Mouse (Mus musculus): Measurements from ENCODE around the gene Crlf1. TPM values are rescaled to one million over a fixed set of nuclear protein-coding genes. Genes with fewer than 3 reads are reported as not detected.
"Not testable (repeated sequence)": the region's sequence is repeated elsewhere in the genome, so short reads cannot be mapped to it uniquely, and the experiment has no call there.

Crlf1 gene
- total RNA-seq, 2 experiments from 2014 or later, result 3.7 to 4.7 TPM

DNA sequence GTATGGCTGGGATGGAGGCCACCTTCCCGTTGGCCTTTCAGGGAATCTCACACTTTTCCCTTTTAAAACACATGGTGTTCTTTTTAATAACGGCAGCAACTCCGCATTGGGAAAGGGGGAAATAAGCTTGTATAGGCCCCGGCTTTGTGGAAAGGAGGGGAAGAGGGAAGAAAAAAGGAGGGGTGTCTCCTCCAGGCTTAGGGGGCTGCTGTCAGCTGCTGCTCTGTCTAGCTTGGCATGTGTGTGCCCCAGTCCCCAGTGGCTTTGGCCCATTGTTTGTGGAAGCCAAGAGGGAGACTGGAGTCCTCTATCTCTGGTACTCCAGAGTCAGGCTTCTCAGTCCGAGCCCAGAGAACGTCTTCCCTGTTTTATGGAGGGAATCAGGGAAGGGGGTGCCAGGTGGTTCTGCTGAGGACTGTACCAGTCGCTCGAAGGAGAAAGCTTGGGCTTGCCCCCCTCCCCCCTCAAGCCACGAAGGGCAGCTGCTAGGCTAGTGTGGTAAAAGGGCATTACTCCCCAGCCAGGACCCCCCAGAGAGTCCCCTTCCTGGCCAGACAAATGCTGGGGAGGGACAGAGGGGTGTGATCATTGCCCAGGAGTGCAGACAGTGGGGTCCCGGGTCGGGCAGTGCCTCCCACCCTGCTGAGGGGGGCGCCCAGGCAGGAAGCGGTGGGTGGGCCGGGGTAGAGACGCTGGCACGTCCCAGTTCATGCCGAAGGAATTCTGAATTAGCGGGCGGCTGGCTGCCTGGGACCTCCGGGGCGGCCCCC is 2.2 kb downstream of the Crlf1 start:
- DNase-seq (ENCODE audit: low spot score in 2 of 2), result no peak

DNA sequence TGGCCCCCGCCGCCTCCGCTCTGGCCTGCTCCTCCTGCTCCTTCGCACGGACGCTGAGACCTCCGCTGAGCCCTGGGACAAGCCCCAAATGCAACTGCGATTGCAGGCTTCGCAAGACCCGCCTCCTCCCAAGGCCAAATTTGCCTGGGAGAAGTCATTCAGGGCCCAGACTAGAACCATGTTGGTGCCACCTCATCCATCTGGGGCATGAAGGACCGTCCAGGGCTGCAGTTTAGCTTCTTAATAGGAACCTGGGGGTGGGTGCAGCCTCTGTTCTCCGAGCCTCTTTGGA is 2.8 kb downstream of the Crlf1 start:
- no peak for DNase-seq (ENCODE audit: low spot score in 2 of 2)

DNA sequence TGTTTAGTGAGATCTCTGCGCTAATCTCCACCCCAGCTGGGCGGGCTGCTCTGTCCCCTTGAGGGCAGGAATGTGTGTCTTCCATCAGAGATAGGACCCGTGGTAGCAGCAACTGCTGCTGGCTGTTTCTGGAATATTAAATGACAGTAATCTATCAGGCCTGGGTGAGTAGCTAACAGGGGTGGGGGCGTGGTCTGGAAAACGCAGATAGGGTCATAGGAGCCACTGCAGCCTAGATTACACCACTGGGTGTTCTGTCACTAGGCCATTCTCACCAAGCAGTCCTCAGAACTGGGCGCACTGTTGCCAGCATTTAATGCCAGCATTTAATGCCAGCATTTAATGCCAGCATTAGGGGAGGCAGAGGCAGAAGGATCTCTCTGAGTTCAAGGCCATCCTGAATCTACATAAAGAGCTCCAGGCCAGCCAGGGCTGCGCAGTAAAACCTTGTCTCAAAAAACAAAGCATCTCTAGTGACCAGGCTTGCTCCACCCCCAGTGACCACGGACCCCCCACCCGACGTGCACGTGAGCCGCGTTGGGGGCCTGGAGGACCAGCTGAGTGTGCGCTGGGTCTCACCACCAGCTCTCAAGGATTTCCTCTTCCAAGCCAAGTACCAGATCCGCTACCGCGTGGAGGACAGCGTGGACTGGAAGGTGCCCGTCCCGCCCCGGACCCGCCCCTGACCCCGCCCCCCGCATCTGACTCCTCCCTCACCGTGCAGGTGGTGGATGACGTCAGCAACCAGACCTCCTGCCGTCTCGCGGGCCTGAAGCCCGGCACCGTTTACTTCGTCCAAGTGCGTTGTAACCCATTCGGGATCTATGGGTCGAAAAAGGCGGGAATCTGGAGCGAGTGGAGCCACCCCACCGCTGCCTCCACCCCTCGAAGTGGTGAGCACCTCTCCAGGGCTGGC is 7.7 kb downstream of the Crlf1 start:
- DNase-seq (ENCODE audit: low spot score in 2 of 2), result no peak

DNA sequence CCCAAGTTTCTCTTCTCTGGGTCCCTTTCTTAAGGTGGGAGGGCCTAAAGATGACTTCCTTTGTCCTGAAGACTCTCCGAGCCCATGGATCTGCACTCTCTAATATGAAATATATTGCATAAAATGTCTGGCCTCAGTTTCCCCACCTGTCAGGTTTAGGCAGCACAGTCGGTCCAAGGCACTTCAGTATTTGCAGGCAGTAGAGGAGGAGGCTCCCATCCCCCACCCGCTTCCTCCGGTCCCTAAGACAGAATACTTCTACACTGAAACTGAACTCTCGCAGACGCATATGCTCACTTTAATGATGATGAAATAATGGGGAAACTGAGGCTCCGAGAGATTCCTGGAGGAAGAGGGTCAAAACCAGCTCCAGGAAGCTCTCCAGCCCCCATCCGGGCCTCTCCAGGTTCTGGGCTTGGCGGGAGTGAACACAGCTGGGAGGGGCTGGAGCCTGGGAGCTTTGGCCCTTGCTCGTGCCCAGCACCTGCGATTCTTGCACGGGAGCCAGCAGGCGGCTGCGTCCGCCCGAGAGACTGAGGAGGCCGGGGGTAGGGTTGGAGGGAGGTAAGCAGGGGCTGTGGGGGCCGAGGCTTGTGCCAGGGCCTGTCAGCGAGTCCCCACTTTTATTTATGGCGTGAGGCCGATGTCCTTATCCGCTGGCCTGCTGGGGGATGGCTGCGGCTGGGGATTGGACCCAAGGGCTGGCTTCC is 9.0 kb downstream of the Crlf1 start:
- DNase-seq (ENCODE audit: low spot score in 2 of 2), result peak in 1 of 2 experiments; percentile 81

DNA sequence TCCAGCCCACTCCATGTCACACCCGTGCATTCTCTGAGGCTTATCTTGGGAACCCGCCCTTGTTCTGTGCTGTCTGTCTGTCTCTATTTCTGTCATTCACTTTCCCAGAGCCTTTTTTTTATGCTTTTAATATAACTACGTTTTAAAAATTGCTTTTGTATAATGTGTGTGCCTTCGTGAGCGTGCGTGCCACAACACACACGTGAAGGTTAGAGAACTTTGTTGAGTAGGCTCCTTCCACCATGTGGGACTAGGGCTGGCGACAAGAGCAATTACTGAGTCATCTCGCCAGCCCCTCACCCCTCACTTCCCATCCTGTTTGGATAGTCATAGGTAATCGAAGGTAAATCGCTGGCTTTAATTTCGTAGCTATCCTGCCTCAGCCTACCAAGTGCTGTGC is 9.6 kb downstream of the Crlf1 start:
- no peak for DNase-seq (ENCODE audit: low spot score in 2 of 2)

DNA sequence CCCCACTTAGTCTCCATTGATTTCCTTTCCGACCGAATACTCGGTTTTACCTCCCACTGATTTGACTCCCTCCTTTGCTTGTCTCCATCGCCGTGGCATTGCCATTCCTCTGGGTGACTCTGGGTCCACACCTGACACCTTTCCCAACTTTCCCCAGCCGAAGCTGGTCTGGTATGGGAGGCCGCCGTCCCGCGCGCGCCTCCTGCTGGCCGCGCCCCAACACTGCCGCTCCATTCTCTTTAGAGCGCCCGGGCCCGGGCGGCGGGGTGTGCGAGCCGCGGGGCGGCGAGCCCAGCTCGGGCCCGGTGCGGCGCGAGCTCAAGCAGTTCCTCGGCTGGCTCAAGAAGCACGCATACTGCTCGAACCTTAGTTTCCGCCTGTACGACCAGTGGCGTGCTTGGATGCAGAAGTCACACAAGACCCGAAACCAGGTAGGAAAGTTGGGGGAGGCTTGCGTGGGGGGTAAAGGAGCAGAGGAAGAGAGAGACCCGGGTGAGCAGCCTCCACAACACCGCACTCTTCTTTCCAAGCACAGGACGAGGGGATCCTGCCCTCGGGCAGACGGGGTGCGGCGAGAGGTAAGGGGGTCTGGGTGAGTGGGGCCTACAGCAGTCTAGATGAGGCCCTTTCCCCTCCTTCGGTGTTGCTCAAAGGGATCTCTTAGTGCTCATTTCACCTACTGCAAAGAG is 10.2 kb downstream of the Crlf1 start:
- peak; percentile 73 to 77 for DNase-seq (ENCODE audit: low spot score in 2 of 2)

DNA sequence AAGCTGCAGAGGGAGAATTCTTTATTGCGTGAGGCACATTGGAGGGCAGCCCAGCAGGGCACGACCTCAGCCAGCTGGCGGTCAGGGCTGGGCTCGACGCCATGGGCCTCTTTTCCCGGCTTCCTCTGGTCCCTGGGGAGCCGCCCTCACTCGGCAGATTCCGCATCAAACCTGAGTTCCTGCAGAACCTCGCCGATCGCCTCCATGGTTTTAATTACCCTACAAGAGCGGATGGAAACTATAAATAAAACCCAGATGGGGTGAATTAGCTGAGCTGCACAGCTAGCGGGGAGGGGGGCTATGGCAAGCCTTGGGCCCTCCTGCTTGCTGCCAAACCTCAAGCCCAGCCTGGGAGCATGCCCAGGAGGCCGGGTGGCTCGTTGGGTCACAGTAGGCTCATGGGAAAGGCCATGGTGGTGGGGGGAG is 11.3 kb downstream of the Crlf1 start:
- DNase-seq (ENCODE audit: low spot score in 2 of 2), result peak; percentile 74 to 82

DNA sequence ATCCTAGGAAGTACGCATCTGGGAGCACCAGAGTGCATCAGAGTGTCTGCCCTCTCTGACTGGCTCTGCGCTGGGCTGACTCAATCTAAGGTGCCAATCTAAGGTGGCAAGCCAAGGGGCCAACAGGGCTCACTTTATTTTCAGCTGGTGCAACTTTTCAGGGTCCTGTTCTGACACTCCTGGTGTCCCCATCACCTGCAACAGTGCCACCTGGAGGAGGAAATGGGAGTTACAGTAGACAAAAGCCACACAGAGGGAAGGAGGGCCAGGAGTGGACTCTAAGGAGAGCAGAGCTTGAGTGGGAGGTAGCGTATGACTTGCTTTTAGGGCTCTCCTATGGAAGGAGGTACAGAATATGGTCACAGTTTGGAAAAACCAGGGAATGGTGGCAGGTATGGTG is 11.9 kb downstream of the Crlf1 start:
- peak in 1 of 2 experiments; percentile 80 for DNase-seq (ENCODE audit: low spot score in 2 of 2)

DNA sequence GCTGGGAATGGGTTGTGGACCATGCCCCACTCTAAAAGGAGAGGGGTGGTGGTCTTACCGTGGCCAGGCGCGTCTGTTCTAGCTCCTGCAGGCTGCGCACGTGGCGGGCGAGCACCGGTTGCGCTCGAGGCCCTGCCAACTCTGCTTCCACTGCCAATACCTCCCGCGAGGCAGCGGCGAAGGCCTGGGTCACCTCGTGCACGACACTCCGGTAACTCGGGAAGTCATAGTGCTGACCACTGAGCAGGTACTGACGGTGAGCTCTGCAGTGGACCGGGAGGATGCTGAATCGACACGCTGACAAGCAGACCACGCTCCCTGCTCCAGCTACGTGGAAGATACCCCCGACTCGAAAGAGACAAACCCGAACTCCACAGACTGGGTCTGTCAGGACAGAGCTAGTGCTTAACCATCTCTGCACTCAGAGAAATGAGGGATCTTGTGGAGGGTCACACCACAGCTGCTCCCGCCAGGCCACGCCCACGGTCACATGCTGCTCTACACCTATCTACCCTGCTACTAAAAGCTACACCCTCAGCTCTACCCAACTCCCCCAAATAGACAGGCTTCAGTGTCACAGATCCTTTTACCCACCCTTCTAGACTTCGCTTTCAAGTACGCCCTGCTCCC is 12.9 kb downstream of the Crlf1 start:
- no peak for DNase-seq (ENCODE audit: low spot score in 2 of 2)

DNA sequence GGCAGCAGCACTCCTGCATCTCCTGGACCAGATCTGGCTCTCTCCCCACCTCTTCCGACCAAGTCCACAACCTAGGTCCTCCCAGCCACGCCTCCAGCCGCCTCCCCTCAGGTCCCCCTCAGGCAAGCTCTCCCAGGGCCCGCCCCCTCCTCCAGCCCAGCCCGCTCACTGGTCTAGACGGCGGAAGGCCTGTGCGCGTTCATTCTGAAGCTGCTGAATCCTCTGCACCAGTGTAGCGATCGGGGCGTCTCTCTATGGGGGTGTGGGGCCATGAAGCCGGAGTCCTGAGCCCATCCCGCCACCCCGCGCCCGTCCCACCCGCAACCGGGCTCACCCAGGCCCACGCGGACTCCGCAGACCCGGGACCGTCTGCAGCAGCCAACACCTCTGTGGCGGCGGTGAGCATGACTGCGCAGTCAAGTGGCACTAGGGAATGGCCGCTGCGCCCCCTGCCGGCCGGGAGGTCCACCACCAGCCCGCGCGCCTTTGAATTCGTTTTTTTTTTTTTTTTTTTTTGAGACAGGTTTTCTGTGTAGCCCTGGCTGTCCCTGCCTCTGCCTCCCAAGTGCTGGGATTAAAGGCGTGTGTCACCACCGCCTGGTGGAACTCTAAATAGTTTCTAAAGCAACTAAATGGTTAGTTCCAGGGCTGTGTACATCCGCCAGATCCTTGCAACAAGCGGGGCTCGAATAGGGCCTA is 13.5 kb downstream of the Crlf1 start, which contains the start of gene Rex1bd:
Gene Rex1bd, minus strand, starts transcription at position 425 of the 699 bp plus-strand sequence.
- DNase-seq (ENCODE audit: low spot score in 2 of 2), result peak; percentile 86 to 95

DNA sequence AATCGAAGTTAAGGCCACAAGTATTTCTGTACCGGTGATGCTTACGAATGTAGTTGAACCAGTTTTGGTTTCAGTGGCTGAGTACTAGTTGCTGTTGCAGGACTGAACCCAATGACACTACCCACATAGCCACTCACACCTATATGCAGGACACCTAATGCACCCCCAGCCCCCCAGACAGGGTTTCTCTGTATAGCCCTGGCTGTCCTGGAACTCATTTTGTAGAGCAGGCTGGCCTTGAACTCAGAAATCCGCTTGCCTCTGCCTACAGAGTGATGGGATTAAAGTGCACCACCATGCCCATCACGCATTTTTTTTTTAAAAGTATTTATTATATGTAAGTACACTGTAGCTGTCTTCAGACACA is 14.1 kb downstream of the Crlf1 start:
- no peak for DNase-seq (ENCODE audit: low spot score in 2 of 2)

DNA sequence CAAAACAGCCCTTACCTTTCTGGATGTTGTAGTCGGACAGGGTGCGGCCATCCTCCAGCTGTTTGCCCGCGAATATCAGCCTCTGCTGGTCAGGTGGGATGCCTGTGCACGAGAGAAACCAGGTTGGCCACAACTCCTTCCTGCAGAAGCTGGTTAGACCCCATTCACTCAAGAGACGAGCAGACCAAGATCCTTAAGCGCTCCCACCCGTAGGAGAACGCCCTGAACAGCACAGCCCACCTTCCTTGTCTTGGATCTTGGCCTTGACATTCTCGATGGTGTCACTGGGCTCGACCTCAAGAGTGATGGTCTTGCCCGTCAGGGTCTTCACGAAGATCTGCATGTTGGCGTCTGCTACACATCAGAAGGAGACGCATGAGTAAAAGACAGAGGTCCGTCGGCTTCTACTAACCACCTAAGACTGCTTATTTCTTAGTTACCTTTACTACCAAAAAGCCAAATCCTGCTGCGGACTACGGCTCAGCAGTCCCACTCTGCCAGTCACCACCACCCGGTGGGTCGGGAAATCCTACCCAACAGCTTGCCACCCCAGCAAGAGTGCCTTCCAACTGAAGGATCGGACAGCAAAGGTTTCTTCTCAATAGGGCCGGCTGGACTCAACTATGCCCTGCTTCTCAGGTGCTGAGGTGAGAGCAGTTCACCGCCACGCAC is 16.5 kb downstream of the Crlf1 start:
- no peak for DNase-seq (ENCODE audit: low spot score in 2 of 2)

DNA sequence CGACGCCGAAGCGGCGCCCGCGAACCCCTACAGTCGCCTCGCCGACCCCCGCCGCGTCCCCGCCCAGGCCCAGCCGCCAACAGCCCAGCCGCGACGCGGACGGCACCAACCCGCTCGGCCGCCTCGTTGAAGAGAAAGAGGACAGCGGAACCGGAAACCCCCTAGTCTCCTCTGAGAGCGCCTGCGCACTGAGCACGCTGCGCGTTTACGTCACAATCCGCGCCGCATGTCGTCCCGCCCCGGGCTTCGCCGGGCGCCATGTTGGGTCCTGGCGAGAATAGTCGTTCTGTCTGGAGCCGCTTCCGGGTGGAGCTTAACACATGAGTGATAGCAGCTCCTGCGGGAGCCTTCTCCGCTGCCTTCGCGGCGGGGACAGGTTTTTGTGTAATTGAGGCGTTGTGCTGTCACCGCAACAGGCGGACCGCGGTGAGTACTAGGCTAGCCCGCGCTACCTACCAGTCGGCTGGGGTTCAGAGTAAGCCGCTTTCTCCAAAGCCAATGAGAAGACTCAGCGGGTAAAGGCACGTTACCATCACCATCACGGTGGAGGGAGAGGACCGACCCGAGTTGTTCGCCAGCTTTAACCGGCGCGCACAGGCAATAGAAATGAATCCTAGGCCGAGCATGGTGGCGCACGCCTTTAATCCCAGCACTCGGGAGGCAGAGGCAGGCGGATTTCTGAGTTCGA is 17.4 kb downstream of the Crlf1 start, which contains the start of gene Uba52:
Gene Uba52, minus strand, starts transcription at position 574 of the 688 bp plus-strand sequence.
- peak; percentile 95 to 97 for DNase-seq (ENCODE audit: low spot score in 2 of 2)

DNA sequence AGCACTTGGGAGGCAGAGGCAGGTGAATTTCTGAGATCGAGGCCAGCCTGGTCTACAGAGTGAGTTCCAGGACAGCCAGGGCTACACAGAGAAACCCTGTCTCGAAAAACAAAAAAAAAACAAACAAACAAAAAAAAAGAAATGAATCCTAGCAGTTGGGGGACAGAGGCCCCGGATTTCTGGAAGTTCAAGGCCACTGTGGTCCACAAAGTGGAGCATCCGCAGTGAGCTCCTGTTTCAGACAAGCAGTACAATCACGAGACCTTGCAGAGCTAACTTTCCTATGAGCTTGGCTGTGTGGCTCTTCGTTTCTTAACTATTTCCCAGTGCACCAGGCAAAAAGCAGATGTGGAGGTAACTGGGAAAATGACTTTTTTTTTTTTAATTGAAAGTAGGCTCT is 18.2 kb downstream of the Crlf1 start:
- DNase-seq (ENCODE audit: low spot score in 2 of 2), result not testable (repeated sequence)

DNA sequence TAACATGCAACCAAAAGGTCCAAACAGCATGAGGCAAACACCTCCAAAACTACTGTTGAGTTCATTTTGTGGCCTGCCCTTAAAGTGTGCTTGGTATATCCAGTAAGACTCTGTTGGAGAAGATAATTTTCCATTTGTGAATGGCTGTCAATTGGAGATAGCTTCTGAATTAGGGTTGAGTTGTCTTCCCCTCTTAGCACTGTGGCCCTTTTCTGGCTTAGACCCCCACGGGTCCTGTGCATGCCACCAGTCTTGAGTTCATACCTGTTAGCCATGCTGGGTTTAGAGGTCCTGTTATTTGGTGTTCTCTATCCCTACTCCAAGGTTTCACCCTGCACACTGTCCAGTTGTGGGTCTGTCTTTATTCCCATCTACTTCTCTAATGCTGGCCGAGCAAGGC is 18.8 kb downstream of the Crlf1 start:
- no peak for DNase-seq (ENCODE audit: low spot score in 2 of 2)

DNA sequence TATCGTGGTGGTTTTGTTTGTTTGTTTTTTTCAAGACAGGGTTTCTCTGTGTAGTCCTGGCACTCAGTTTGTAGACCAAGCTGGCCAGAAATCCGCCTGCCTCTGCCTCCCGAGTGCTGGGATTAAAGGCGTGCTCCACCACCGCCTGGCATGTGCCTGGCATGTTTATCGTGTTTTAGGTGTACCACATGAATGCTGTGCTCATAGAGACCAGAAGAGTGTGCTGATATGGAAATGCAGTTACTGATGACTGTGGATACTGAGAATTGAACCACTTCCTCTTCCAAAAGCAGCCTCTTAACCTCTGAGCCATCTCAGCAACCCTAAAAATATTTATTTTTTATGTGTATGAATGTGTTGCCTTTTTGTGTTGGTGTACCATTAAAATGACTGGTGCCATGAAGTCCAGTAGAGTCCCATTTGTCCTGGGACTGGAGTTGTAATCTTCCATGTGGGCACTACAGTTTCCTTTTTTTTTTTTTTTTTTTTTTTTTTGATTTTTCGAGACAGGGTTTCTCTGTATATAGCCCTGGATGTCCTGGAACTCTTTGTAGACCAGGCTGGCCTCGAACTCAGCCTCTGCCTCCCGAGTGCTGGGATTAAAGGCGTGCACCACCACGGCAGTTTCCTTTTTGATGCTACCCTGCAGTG is 19.4 kb downstream of the Crlf1 start:
- no peak for DNase-seq (ENCODE audit: low spot score in 2 of 2)

DNA sequence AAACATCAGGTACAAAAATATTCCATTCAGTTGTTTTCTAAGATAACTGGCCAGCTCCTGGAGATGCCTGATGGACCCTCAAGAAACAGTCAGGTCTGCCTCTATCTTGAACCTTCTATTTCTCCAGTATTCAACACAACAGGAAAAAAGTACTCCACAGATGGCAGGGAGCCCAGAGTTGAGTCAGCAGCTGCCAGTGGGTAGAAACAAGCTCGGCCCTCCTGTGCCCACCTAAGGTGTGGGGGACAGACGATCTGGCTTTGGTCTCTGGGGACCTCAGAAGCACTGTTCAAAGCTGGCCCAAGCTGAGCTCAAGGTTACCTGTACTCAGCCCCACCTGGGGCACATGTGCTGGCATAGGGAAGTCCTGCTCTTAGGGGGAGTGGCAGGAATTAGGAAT is 20.5 kb downstream of the Crlf1 start:
- DNase-seq (ENCODE audit: low spot score in 2 of 2), result no peak

DNA sequence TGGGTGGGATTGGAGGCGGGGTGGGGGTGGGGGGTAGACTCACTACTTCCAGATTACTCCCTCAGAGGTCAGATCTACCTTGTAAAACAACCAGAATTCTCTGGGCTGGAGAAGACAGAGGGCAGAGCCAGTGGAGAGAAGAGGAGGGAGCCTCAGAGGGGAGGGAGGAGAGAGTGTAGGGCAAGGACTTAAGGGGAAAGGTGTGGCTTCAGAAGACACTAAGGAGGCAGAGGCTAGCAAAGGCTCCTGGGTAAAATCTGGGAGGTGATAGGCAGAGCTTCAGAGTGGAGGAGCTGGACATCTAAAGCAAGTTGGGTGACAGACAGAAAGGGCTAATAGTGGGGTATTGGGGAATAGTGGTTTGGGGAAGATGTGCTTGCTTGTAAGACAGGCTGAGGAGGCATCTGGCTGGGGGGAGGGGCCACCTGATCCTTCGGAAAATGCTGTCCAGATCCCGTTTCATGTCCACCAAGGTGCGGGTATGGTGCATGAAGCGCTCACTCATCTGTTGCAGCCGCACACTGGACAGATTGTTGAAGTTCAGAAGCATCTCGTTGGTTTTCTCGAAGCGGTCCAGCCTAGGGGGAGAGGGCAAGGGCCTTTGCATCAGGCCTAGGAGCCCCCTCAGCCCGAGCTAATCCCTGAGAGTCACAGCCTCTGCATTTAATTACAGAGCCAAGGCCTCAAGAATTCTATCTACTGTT is 25.1 kb downstream of the Crlf1 start:
- no peak for DNase-seq (ENCODE audit: low spot score in 2 of 2)

All from gastrocnemius, postnatal 4 days (tissue).